Mouse (Mus musculus): Measurements from ENCODE around the gene Grxcr1.

- TF ChIP-seq CTCF (IDR thresholded peaks at IDR 0.05; ENCODE audit: low read depth) (no peak), EP300 (IDR thresholded peaks at IDR 0.05; ENCODE audit: low read depth) (no peak)
Measured at GRCm38 (mm10) chr5:68086535-68087098, 55.0 kb downstream of the Grxcr1 start.
